Mouse (Mus musculus) megakaryocyte-erythroid progenitor cell, adult 5-6 weeks (primary cell): ENCODE measurements around the gene Cnot6l. TPM values are rescaled to one million over a fixed set of nuclear protein-coding genes. Genes with fewer than 3 reads are reported as not detected.

Experiments used
- ATAC-seq: replicated peaks from 2 replicates; pipeline ENCODE4 v1.8.0; 2016; ENCODE audit warnings: mild to moderate bottlenecking, inconsistent platforms; ENCODE audit not compliant: severe bottlenecking, poor library complexity, low FRiP score, low TSS enrichment
- total RNA-seq, 2 experiments: library from RNA; stranded (forward) in 1 of 2; stranded (reverse) in 1 of 2; fragments of 200-1000, 215-1000 nt in 1 of 2; fragments of >200 nt in 1 of 2; fragmentation: Nextera tagmentation in 1 of 2; gene quantifications; 2 replicates each; pipeline ENCODE4 v1.2.3; 2014 to 2017

Gene Cnot6l
- total RNA-seq, 2 experiments from 2014 or later, result 37.7 to 58.6 TPM

GRCm38 (mm10) chr5:96162399-96163331, 1.3 kb downstream of the Cnot6l start:
- ATAC-seq, result peak; percentile 80

- peak; percentile 17 for ATAC-seq
Observed at GRCm38 (mm10) chr5:96161578-96162398, 2.2 kb downstream of the Cnot6l start.

- no peak for ATAC-seq
Observed at GRCm38 (mm10) chr5:96161263-96161577, 2.8 kb downstream of the Cnot6l start.

- ATAC-seq, result peak; percentile 37
Observed at GRCm38 (mm10) chr5:96160467-96161262, 3.3 kb downstream of the Cnot6l start.

- ATAC-seq, result no peak
Observed at GRCm38 (mm10) chr5:96142351-96142750, 21.6 kb downstream of the Cnot6l start.

GRCm38 (mm10) chr5:96130683-96131082, 33.3 kb downstream of the Cnot6l start:
- no peak for ATAC-seq

- no peak for ATAC-seq
Observed at GRCm38 (mm10) chr5:96126856-96127255, 37.1 kb downstream of the Cnot6l start.

- ATAC-seq, result no peak
Observed at GRCm38 (mm10) chr5:96114943-96115342, 49.0 kb downstream of the Cnot6l start.

GRCm38 (mm10) chr5:96104644-96105043, 59.3 kb downstream of the Cnot6l start:
- no peak for ATAC-seq

- no peak for ATAC-seq
Observed at GRCm38 (mm10) chr5:96091468-96091867, 72.5 kb downstream of the Cnot6l start.

- ATAC-seq, result no peak
Observed at GRCm38 (mm10) chr5:96085324-96085723, 78.6 kb downstream of the Cnot6l start.

- no peak for ATAC-seq
Observed at GRCm38 (mm10) chr5:96079026-96079425, 84.9 kb downstream of the Cnot6l start.

- ATAC-seq, result no peak; the same call in 1 of the 2 replicates
Observed at GRCm38 (mm10) chr5:96065591-96065990, 98.4 kb downstream of the Cnot6l start.

- ATAC-seq, result no peak
Observed at GRCm38 (mm10) chr5:96042492-96042891, 121.5 kb downstream of the Cnot6l start.

GRCm38 (mm10) chr5:96041507-96042104, 122.4 kb downstream of the Cnot6l start:
- no peak for ATAC-seq

GRCm38 (mm10) chr5:96039188-96039840, 124.7 kb downstream of the Cnot6l start:
- no peak for ATAC-seq

- no peak for ATAC-seq
Observed at GRCm38 (mm10) chr5:96037684-96038121, 126.3 kb downstream of the Cnot6l start.

- ATAC-seq, result no peak
Observed at GRCm38 (mm10) chr5:96036125-96036672, 127.8 kb downstream of the Cnot6l start.
